Mouse (Mus musculus) small intestine, adult 2 months (tissue): Measurements from ENCODE around the gene 4933407L21Rik.

Experiments
- CTCF ChIP-seq: fragments of 200-500 bp; IDR thresholded peaks from 2 replicates; pipeline ENCODE4 v1.5.1; 2012; ENCODE audit warnings: low read depth, mild to moderate bottlenecking, control low read depth, inconsistent platforms, low read length, moderate library complexity, mixed read lengths; ENCODE audit not compliant: insufficient replicate concordance, insufficient read length; ENCODE audit errors: extremely low read depth
- POLR2A ChIP-seq: fragments of 200-500 bp; IDR thresholded peaks from 2 replicates; pipeline ENCODE4 v1.6.1; 2012; ENCODE audit warnings: low read depth, mild to moderate bottlenecking, control low read depth, inconsistent platforms, low read length, moderate library complexity

GRCm38 (mm10) chr1:85928057-85928687 lies at the start of gene 4933407L21Rik:
- TF ChIP-seq CTCF: no peak
- no peak for TF ChIP-seq POLR2A
